Mouse (Mus musculus) CH12.LX (cell line): ENCODE data around the gene Slc44a5.

ENCODE experiments used
- CTCF ChIP-seq, 2 experiments: IDR thresholded peaks in 1 of 2; conservative IDR thresholded peaks in 1 of 2; 2 replicates each; pipeline ENCODE4 v1.5.1; 2011 to 2012; ENCODE audit warnings: low read depth in 2 of 2, low read length in 2 of 2, improper control_type of control experiment in 1 of 2, inconsistent platforms in 1 of 2, mild to moderate bottlenecking in 1 of 2, moderate library complexity in 1 of 2
- ELF1 ChIP-seq: IDR thresholded peaks from 2 replicates; pipeline ENCODE4 v1.6.1; 2014; ENCODE audit warnings: low read depth, mild to moderate bottlenecking, inconsistent platforms, low read length, improper control_type of control experiment
- EP300 ChIP-seq: IDR thresholded peaks from 2 replicates; pipeline ENCODE4 v1.6.1; 2011; ENCODE audit warnings: low read length, improper control_type of control experiment
- ETS1 ChIP-seq: conservative IDR thresholded peaks from 2 replicates; pipeline ENCODE4 v1.6.1; 2012; ENCODE audit warnings: low read depth, mild to moderate bottlenecking, inconsistent platforms, low read length, improper control_type of control experiment, moderate library complexity
- GABPA ChIP-seq: IDR thresholded peaks from 2 replicates; pipeline ENCODE4 v1.6.1; 2012; ENCODE audit warnings: low read depth, low read length, improper control_type of control experiment, inconsistent platforms; ENCODE audit not compliant: insufficient replicate concordance
- JUN ChIP-seq: IDR thresholded peaks from 2 replicates; pipeline ENCODE4 v1.6.1; 2011; ENCODE audit warnings: low read depth, mild to moderate bottlenecking, low read length, improper control_type of control experiment, moderate library complexity; ENCODE audit not compliant: insufficient read depth
- JUND ChIP-seq: conservative IDR thresholded peaks from 2 replicates; pipeline ENCODE4 v1.6.1; 2011; ENCODE audit warnings: low read depth, low read length, improper control_type of control experiment
- MAX ChIP-seq: IDR thresholded peaks from 2 replicates; pipeline ENCODE4 v1.6.1; 2011; ENCODE audit warnings: low read length, improper control_type of control experiment
- PAX5 ChIP-seq: IDR thresholded peaks from 2 replicates; pipeline ENCODE4 v1.6.1; 2012; ENCODE audit warnings: low read length, inconsistent platforms, mixed read lengths
- POLR2A ChIP-seq: IDR thresholded peaks from 2 replicates; pipeline ENCODE4 v1.6.1; 2011; ENCODE audit warnings: low read depth, mild to moderate bottlenecking, improper control_type of control experiment, low read length
- RCOR1 ChIP-seq: conservative IDR thresholded peaks from 2 replicates; pipeline ENCODE4 v1.6.1; 2012; ENCODE audit warnings: low read depth, mild to moderate bottlenecking, inconsistent platforms, low read length, improper control_type of control experiment
- SMC3 ChIP-seq: IDR thresholded peaks from 2 replicates; pipeline ENCODE4 v1.6.1; 2011; ENCODE audit warnings: low read depth, low read length, improper control_type of control experiment
- TCF12 ChIP-seq: IDR thresholded peaks from 2 replicates; pipeline ENCODE4 v1.6.1; 2014; ENCODE audit warnings: low read depth, mild to moderate bottlenecking, inconsistent platforms, low read length, improper control_type of control experiment

GRCm38 (mm10) chr3:153968549-153968948 lies 4.7 kb upstream of the Slc44a5 start:
- TF ChIP-seq CTCF (conservative IDR thresholded peaks at IDR 0.05 in 1 of 2, IDR thresholded peaks at IDR 0.05 in 1 of 2; ENCODE audit: low read depth in 2 of 2, low read length in 2 of 2) = peak; percentile 99 to 100
- no peak for TF ChIP-seq JUND
- no peak for TF ChIP-seq ETS1
- no peak for TF ChIP-seq POLR2A
- TF ChIP-seq ELF1 = 0 out of 2 replicates have a peak, but pooled peaks have one; percentile 32
- no peak for TF ChIP-seq RCOR1
- TF ChIP-seq GABPA = no peak
- no peak for TF ChIP-seq MAX
- no peak for TF ChIP-seq JUN
- TF ChIP-seq EP300 = no peak
- TF ChIP-seq PAX5 = no peak
- TF ChIP-seq SMC3 = peak; percentile 80
- TF ChIP-seq TCF12 = no peak
